Mouse (Mus musculus) adrenal gland, adult 8-10 months (tissue): ENCODE measurements around the gene Tmprss13. TPM values are rescaled to one million over a fixed set of nuclear protein-coding genes. Genes with fewer than 3 reads are reported as not detected.

Source experiments
- DNase-seq: peaks from one replicate; pipeline ENCODE4 v3.0.0; 2022
- total RNA-seq, 4 experiments: library from RNA; stranded (reverse); gene quantifications; 2 replicates each; pipeline ENCODE4 v1.2.4; 2022

Gene Tmprss13
- total RNA-seq, 4 experiments from 2014 or later, result 0.18 to 0.87 (median 0.52) TPM

GRCm38 (mm10) chr9:45337406-45337805 lies 18.5 kb downstream of the Tmprss13 start:
- DNase-seq, result no peak

- no peak for DNase-seq
Observed at GRCm38 (mm10) chr9:45343066-45343465, 24.2 kb downstream of the Tmprss13 start.

GRCm38 (mm10) chr9:45345516-45345915 lies 26.6 kb downstream of the Tmprss13 start:
- DNase-seq, result no peak

- no peak for DNase-seq
Observed at GRCm38 (mm10) chr9:45346276-45346675, 27.4 kb downstream of the Tmprss13 start.

GRCm38 (mm10) chr9:45348560-45348959 lies 29.7 kb downstream of the Tmprss13 start:
- no peak for DNase-seq

- no peak for DNase-seq
Observed at GRCm38 (mm10) chr9:45349181-45349580, 30.3 kb downstream of the Tmprss13 start.

- no peak for DNase-seq
Observed at GRCm38 (mm10) chr9:45349851-45350250, 31.0 kb downstream of the Tmprss13 start.

GRCm38 (mm10) chr9:45355192-45355591 lies 36.3 kb downstream of the Tmprss13 start:
- DNase-seq, result no peak

GRCm38 (mm10) chr9:45358356-45358755 lies 39.5 kb downstream of the Tmprss13 start:
- DNase-seq, result no peak

- no peak for DNase-seq
Observed at GRCm38 (mm10) chr9:45362051-45362461, 43.2 kb downstream of the Tmprss13 start.

- DNase-seq, result no peak
Observed at GRCm38 (mm10) chr9:45363639-45364214, 44.8 kb downstream of the Tmprss13 start.

- DNase-seq, result no peak
Observed at GRCm38 (mm10) chr9:45367716-45368115, 48.8 kb downstream of the Tmprss13 start.

- DNase-seq, result peak; percentile 74
Observed at GRCm38 (mm10) chr9:45368341-45368901, 49.5 kb downstream of the Tmprss13 start.

GRCm38 (mm10) chr9:45370117-45370561 lies 51.2 kb downstream of the Tmprss13 start, which contains the start of gene Fxyd6:
Fxyd6 (plus strand) TSS chr9:45370185.
- peak; percentile 59 for DNase-seq

- no peak for DNase-seq
Observed at GRCm38 (mm10) chr9:45370616-45371336, 51.9 kb downstream of the Tmprss13 start.

- DNase-seq, result no peak
Observed at GRCm38 (mm10) chr9:45371337-45371707, 52.4 kb downstream of the Tmprss13 start.

GRCm38 (mm10) chr9:45373896-45374295 lies 55.0 kb downstream of the Tmprss13 start:
- DNase-seq, result no peak

GRCm38 (mm10) chr9:45374988-45375502 lies 56.1 kb downstream of the Tmprss13 start:
- DNase-seq, result no peak

GRCm38 (mm10) chr9:45376427-45376826 lies 57.5 kb downstream of the Tmprss13 start:
- no peak for DNase-seq

GRCm38 (mm10) chr9:45376883-45377282 lies 58.0 kb downstream of the Tmprss13 start:
- no peak for DNase-seq

- no peak for DNase-seq
Observed at GRCm38 (mm10) chr9:45380411-45381251, 61.7 kb downstream of the Tmprss13 start.

- no peak for DNase-seq
Observed at GRCm38 (mm10) chr9:45382336-45382735, 63.4 kb downstream of the Tmprss13 start.

- DNase-seq, result no peak
Observed at GRCm38 (mm10) chr9:45382834-45383233, 63.9 kb downstream of the Tmprss13 start.
